Mouse (Mus musculus) thymus, adult 18-20 months (tissue): ENCODE data around the gene 1700057G04Rik.

Source experiments
- DNase-seq, 2 experiments: peaks; one replicate each; pipeline ENCODE4 v3.0.0; 2022; ENCODE audit warnings: mixed read lengths in 2 of 2

The 1700057G04Rik gene

GRCm38 (mm10) chr9:92402628-92403027 lies 93.5 kb downstream of the 1700057G04Rik start:
- DNase-seq: no peak
